Mouse (Mus musculus): Measurements from ENCODE around the gene D430041D05Rik.

- no peak for TF ChIP-seq CTCF (IDR thresholded peaks at IDR 0.05; ENCODE audit: low read depth, low read length)
- TF ChIP-seq POLR2A (IDR thresholded peaks at IDR 0.05; ENCODE audit: borderline replicate concordance, low read depth, low read length), result no peak
Measured at GRCm38 (mm10) chr2:104128803-104129531, 281.8 kb downstream of the D430041D05Rik start.
